Mouse (Mus musculus) lung, adult 2 months (tissue): Measurements from ENCODE around the gene Cfdp1.

Experiments
- CTCF ChIP-seq: fragments of 200-500 bp; IDR thresholded peaks from 2 replicates; pipeline ENCODE4 v1.5.1; 2011; ENCODE audit warnings: mild to moderate bottlenecking, low read length, control low read depth; ENCODE audit not compliant: insufficient read depth
- POLR2A ChIP-seq: fragments of 200-500 bp; IDR thresholded peaks from 2 replicates; pipeline ENCODE4 v1.6.1; 2011; ENCODE audit warnings: low read depth, mild to moderate bottlenecking, control low read depth, low read length, borderline replicate concordance; ENCODE audit errors: extremely low read depth

- TF ChIP-seq CTCF (no peak), POLR2A (no peak)
These were observed 60.7 kb downstream of the Cfdp1 start for GRCm38 (mm10) chr8:111793324-111793917.
